Mouse (Mus musculus) liver, embryonic 14.5 days (tissue): Measurements from ENCODE around the gene Pacs2. TPM values are rescaled to one million over a fixed set of nuclear protein-coding genes. Genes with fewer than 3 reads are reported as not detected.

Experiments
- ATAC-seq: fragments of 200-750 bp; cut with Nextera tagmentation; 2 replicates; pipeline ENCODE4 v1.8.0; 2017; ENCODE audit warnings: moderate number of reproducible peaks, mild to moderate bottlenecking, moderate library complexity; ENCODE audit not compliant: insufficient read depth
- DNase-seq, 3 experiments: peaks; one replicate each; pipeline ENCODE4 v3.0.0-alpha.2; 2012 to 2013; ENCODE audit warnings: low read depth in 3 of 3, low spot score in 3 of 3
- H3K27ac ChIP-seq: fragments of 300-500 bp; sonication (generic); 2 replicates; pipeline ENCODE4 v1.5.1; 2014; ENCODE audit warnings: moderate library complexity, mild to moderate bottlenecking, control low read depth, inconsistent platforms
- H3K27me3 ChIP-seq: fragments of 300-500 bp; sonication (generic); 2 replicates; pipeline ENCODE4 v1.6.1; 2014; ENCODE audit warnings: mild to moderate bottlenecking, low read length, moderate library complexity; ENCODE audit not compliant: control insufficient read depth, insufficient read depth
- H3K36me3 ChIP-seq: fragments of 300-500 bp; sonication (generic); replicated peaks from 2 replicates; pipeline ENCODE4 v1.6.1; 2014; ENCODE audit warnings: low read depth; ENCODE audit not compliant: control insufficient read depth, insufficient read depth
- H3K4me1 ChIP-seq, 2 experiments: fragments of 200-500 bp in 1 of 2; fragments of 300-500 bp in 1 of 2; sonication (generic) in 1 of 2; replicated peaks; 2 replicates each; pipeline ENCODE4 v1.6.1; 2012 to 2014; ENCODE audit warnings: antibody characterized with exemption in 1 of 2, inconsistent platforms in 1 of 2, low read length in 1 of 2; ENCODE audit not compliant: control insufficient read depth in 2 of 2, insufficient read depth in 2 of 2
- H3K4me2 ChIP-seq: fragments of 300-500 bp; sonication (generic); 2 replicates; pipeline ENCODE4 v1.6.1; 2014; ENCODE audit warnings: low read depth, mild to moderate bottlenecking, control low read depth, moderate library complexity
- H3K4me3 ChIP-seq, 2 experiments: fragments of 200-500 bp in 1 of 2; fragments of 300-500 bp in 1 of 2; sonication (generic) in 1 of 2; 2 replicates each; pipeline ENCODE4 v1.5.1; 2012 to 2014; ENCODE audit warnings: low read depth in 2 of 2, low read length in 2 of 2, mild to moderate bottlenecking in 2 of 2, control low read depth in 1 of 2, inconsistent platforms in 1 of 2, moderate library complexity in 1 of 2; ENCODE audit not compliant: insufficient read depth in 1 of 2
- H3K9ac ChIP-seq: fragments of 300-500 bp; sonication (generic); replicated peaks from 2 replicates; pipeline ENCODE4 v1.6.1; 2014; ENCODE audit warnings: mild to moderate bottlenecking, control low read depth, moderate library complexity
- H3K9me3 ChIP-seq: fragments of 300-500 bp; sonication (generic); 2 replicates; pipeline ENCODE4 v1.6.1; 2016; ENCODE audit warnings: low read length, mixed read lengths; ENCODE audit not compliant: control insufficient read depth
- CTCF ChIP-seq: IDR thresholded peaks from 2 replicates; pipeline ENCODE4 v1.5.1; 2016; ENCODE audit warnings: antibody characterized with exemption, low read depth, control low read depth
- EP300 ChIP-seq: IDR thresholded peaks from 2 replicates; pipeline ENCODE4 v1.6.1; 2016; ENCODE audit warnings: antibody characterized with exemption, low read depth
- WGBS: fragments of 180-500 bp; shearing (Covaris S2); extraction: QIAGEN DNeasy Blood & Tissue Kit; methylation state at CpG from one replicate; pipeline ENCODE4 v1.1.7; 2014; ENCODE audit not compliant: insufficient replicate concordance; 5-methylcytosine and 5-hydroxymethylcytosine counted together
- microRNA-seq: library from miRNA; unstranded; fragments of <30 nt; microRNA quantifications from one replicate; pipeline ENCODE4, GENCODE M21; 2016
- polyA plus RNA-seq, 2 experiments: library from polyadenylated mRNA; depleted of rRNA in 1 of 2; stranded (reverse) in 1 of 2; unstranded in 1 of 2; fragments of >200 nt; fragmentation: Nextera tagmentation in 1 of 2; extraction: Ambion mirVana in 1 of 2; gene quantifications; 2 replicates each; pipeline versions ENCODE4 v1.2.1 to v1.2.3; 2012 to 2014

Gene Pacs2
- polyA plus RNA-seq, 2 experiments = 3.7 to 11.7 TPM

- Histone ChIP-seq H3K9me3 (no peaks in the 10 kb centered on the region), H3K4me1 (no peaks in the 10 kb centered on the region), H3K4me2 (no peak overlapping the region), H3K4me3 (no peak overlapping the region), H3K36me3 (peaks cover 52% of the 10 kb centered on the region), H3K9ac (no peak overlapping the region), H3K27ac (no peak overlapping the region), H3K27me3 (no peaks in the 10 kb centered on the region)
- DNase-seq (peak; percentile 52 to 61 (median 53)), ATAC-seq (peak; percentile 50)
- 82% methylated on average over 20 of the region's 20 CpGs for WGBS
- TF ChIP-seq EP300 = no peak
- TF ChIP-seq CTCF = peak; percentile 97
Observed at GRCm38 (mm10) chr12:113119516-113120410, 105.5 kb downstream of the Pacs2 start.

Small RNA genes within 50 kb of the gene (microRNA-seq; reads per million reads assigned to microRNA genes)
- not detected for gene Gm44471

Other genes starting within 250 kb of the Pacs2 start
- 0.06 and 0.10 TPM in 2 replicates for gene Ahnak2, start 211.9 kb upstream of the Pacs2 start, polyA plus RNA-seq (2012; rRNA removed)
- 0.13 and 0.14 TPM in 2 replicates for gene Ahnak2, start 211.9 kb upstream of the Pacs2 start, polyA plus RNA-seq (2014; fragmentation: Nextera tagmentation; extraction: Ambion mirVana)
- gene Clba1, start 205.6 kb upstream of the Pacs2 start, polyA plus RNA-seq (2012; rRNA removed) = 0.15 and 0.21 TPM in 2 replicates
- gene Clba1, start 205.6 kb upstream of the Pacs2 start, polyA plus RNA-seq (2014; fragmentation: Nextera tagmentation; extraction: Ambion mirVana) = 0.25 and 0.40 TPM in 2 replicates
- 34.1 and 39.9 TPM in 2 replicates for gene Cdca4, start 185.1 kb upstream of the Pacs2 start, polyA plus RNA-seq (2012; rRNA removed)
- 61.3 and 66.9 TPM in 2 replicates for gene Cdca4, start 185.1 kb upstream of the Pacs2 start, polyA plus RNA-seq (2014; fragmentation: Nextera tagmentation; extraction: Ambion mirVana)
- 0.30 and 0.51 TPM in 2 replicates for gene Gpr132, start 146.3 kb upstream of the Pacs2 start, polyA plus RNA-seq (2012; rRNA removed)
- gene Gpr132, start 146.3 kb upstream of the Pacs2 start, polyA plus RNA-seq (2014; fragmentation: Nextera tagmentation; extraction: Ambion mirVana) = 0.16 and 0.27 TPM in 2 replicates
- 0.41 and 0.51 TPM in 2 replicates for gene Jag2, start 84.7 kb upstream of the Pacs2 start, polyA plus RNA-seq (2012; rRNA removed)
- 0.09 and 0.11 TPM in 2 replicates for gene Jag2, start 84.7 kb upstream of the Pacs2 start, polyA plus RNA-seq (2014; fragmentation: Nextera tagmentation; extraction: Ambion mirVana)
- gene Nudt14, start 72.4 kb upstream of the Pacs2 start, polyA plus RNA-seq (2012; rRNA removed) = 6.3 and 7.5 TPM in 2 replicates
- gene Nudt14, start 72.4 kb upstream of the Pacs2 start, polyA plus RNA-seq (2014; fragmentation: Nextera tagmentation; extraction: Ambion mirVana) = 16.9 and 18.4 TPM in 2 replicates
- gene Btbd6, start 38.0 kb upstream of the Pacs2 start, polyA plus RNA-seq (2012; rRNA removed) = 4.1 and 5.5 TPM in 2 replicates
- 3.3 and 4.6 TPM in 2 replicates for gene Btbd6, start 38.0 kb upstream of the Pacs2 start, polyA plus RNA-seq (2014; fragmentation: Nextera tagmentation; extraction: Ambion mirVana)
- 21.5 and 32.0 TPM in 2 replicates for gene Brf1, start 13.8 kb upstream of the Pacs2 start, polyA plus RNA-seq (2012; rRNA removed)
- 19.5 and 22.5 TPM in 2 replicates for gene Brf1, start 13.8 kb upstream of the Pacs2 start, polyA plus RNA-seq (2014; fragmentation: Nextera tagmentation; extraction: Ambion mirVana)
- gene Tex22, start 60.0 kb downstream of the Pacs2 start, polyA plus RNA-seq (2012; rRNA removed) = 0.02 TPM in 1 of 2 replicates, not detected in the other
- not detected in 2 replicates for gene Tex22, start 60.0 kb downstream of the Pacs2 start, polyA plus RNA-seq (2014; fragmentation: Nextera tagmentation; extraction: Ambion mirVana)
- 22.4 and 22.6 TPM in 2 replicates for gene Mta1, start 83.8 kb downstream of the Pacs2 start, polyA plus RNA-seq (2012; rRNA removed)
- 4.7 and 6.3 TPM in 2 replicates for gene Mta1, start 83.8 kb downstream of the Pacs2 start, polyA plus RNA-seq (2014; fragmentation: Nextera tagmentation; extraction: Ambion mirVana)
- gene Crip2, start 125.7 kb downstream of the Pacs2 start, polyA plus RNA-seq (2012; rRNA removed) = 29.3 and 37.4 TPM in 2 replicates
- gene Crip2, start 125.7 kb downstream of the Pacs2 start, polyA plus RNA-seq (2014; fragmentation: Nextera tagmentation; extraction: Ambion mirVana) = 35.0 and 38.1 TPM in 2 replicates
- 41.5 and 87.7 TPM in 2 replicates for gene Crip1, start 131.8 kb downstream of the Pacs2 start, polyA plus RNA-seq (2012; rRNA removed)
- gene Crip1, start 131.8 kb downstream of the Pacs2 start, polyA plus RNA-seq (2014; fragmentation: Nextera tagmentation; extraction: Ambion mirVana) = 100.0 and 101 TPM in 2 replicates
- 8.2 and 12.0 TPM in 2 replicates for gene Tedc1, start 141.9 kb downstream of the Pacs2 start, polyA plus RNA-seq (2012; rRNA removed)
- 6.4 and 6.8 TPM in 2 replicates for gene Tedc1, start 141.9 kb downstream of the Pacs2 start, polyA plus RNA-seq (2014; fragmentation: Nextera tagmentation; extraction: Ambion mirVana)
- 0.29 and 0.54 TPM in 2 replicates for gene Tmem121, start 171.4 kb downstream of the Pacs2 start, polyA plus RNA-seq (2012; rRNA removed)
- 0.11 TPM in 1 of 2 replicates, not detected in the other for gene Tmem121, start 171.4 kb downstream of the Pacs2 start, polyA plus RNA-seq (2014; fragmentation: Nextera tagmentation; extraction: Ambion mirVana)